Mouse (Mus musculus) adrenal gland, postnatal 25 days (tissue): ENCODE measurements around the gene Olfr222. TPM values are rescaled to one million over a fixed set of nuclear protein-coding genes. Genes with fewer than 3 reads are reported as not detected.
"Not testable (repeated sequence)": the region's sequence is repeated elsewhere in the genome, so short reads cannot be mapped to it uniquely, and the experiment has no call there.

Experiments
- DNase-seq: peaks from one replicate; pipeline ENCODE4 v3.0.0; 2021; ENCODE audit warnings: mixed read lengths
- long read RNA-seq: library from polyadenylated mRNA; stranded (forward); transcript quantifications from one replicate; pipeline ENCODE4 v2.0.0, GENCODE M21; 2021
- total RNA-seq: library from RNA; stranded (reverse); gene quantifications from 2 replicates; pipeline ENCODE4 v1.2.3, GENCODE M21; 2021

Gene Olfr222
- not detected in 2 replicates for total RNA-seq
- long read RNA-seq, result 0 reads

DNA sequence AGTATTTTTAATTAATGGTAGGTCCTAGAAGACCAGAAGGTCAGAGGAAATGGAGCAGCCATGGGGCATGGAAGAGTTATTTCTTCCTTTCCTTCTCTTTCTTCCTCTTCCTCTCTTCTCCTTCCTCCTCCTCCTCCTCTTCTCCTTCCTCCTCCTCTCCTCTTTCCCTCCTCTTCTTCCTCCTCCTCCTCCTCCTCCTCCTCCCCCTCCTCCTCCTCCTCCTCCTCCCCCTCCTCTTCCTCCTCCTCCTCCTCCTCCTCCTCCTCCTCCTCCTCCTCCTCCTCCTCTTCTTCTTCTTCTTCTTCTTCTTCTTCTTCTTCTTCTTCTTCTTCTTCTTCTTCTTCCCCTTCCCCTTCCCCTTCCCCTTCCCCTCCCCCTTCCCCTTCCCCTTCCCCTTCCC is at the start of gene Olfr222:
Gene Olfr222, minus strand, starts transcription at position 101 of the 400 bp plus-strand sequence.
- DNase-seq, result not testable (repeated sequence)

- DNase-seq, result peak; percentile 50
These were observed 48.1 kb upstream of the Olfr222 start for GRCm38 (mm10) chr11:59624017-59624630.

DNA sequence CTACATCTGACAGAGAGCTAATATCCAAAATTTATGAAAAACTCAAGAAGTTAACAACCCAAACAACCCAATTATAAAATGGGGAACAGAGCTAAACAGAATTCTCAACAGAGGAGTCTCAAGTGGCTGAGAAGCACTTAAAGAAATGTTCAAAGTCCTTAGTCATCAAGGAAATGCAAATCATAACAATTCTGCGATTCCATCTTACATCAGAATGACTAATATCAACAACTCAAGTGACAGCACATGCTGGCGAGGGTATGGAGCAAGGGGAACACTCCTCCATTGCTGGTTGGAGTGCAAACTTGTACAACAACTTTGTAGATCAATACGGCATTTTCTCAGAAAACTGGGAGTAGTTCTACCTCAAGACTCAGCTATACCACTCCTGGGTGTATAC is 46.2 kb upstream of the Olfr222 start:
- DNase-seq, result no peak

DNA sequence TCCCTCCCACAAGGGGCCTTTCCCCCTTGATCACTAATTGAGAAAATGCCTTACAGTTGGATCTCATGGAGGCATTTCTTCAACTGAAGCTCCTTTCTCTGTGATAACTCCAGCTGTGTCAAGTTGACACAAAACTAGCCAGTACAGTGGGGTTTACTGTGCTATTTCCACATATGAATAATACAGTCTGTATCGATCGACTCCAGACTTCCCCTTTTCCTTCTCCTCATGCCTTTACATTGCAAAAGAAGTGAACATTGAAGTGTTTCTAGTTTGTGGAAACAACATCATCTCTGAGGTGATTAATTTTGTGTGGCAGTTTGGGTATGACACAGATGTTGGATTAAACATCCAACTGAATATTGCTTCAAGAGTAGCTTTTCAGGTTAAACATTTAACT is 41.0 kb upstream of the Olfr222 start:
- DNase-seq, result not testable (repeated sequence)

DNA sequence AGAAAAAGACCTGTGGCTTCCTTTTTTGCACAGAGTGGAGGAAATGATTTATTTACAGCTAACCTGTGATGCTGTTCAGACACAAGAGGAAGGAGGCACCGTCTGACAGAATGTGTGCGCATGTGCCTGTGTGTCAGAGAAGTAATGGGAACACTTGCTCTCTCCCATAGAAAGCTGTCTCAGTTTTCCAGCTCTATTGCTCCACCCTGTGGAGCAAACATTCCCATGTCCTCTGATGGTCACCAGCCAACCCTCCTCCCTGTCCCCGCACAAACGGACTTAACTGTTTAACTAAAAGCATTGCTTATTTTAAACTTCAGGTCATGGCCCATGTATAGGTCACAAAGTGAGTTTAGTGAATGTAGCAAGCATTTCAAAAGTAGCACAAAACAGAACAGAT is 38.1 kb upstream of the Olfr222 start:
- DNase-seq, result peak; percentile 8

- DNase-seq, result no peak
These were observed 35.6 kb upstream of the Olfr222 start for GRCm38 (mm10) chr11:59611646-59612045.

DNA sequence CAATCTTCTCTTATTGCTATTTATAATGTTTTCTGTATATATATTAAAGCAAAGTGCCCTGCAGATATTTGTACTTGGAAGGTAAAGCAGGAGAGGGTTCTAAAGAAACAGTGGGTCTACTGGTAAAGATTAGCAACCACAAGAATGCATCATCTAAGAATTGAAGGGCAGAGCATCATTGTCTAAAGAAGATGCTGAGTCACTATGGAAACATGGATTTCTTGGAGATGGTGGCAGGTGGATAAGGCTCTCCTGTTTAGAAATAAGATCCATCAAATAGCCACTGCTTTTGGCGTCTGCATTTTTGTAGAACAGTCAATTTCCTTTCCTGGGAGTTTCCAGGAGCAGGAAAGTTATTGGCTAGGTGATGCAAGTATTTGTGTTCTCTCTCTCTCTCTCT is 26.3 kb upstream of the Olfr222 start:
- no peak for DNase-seq

DNA sequence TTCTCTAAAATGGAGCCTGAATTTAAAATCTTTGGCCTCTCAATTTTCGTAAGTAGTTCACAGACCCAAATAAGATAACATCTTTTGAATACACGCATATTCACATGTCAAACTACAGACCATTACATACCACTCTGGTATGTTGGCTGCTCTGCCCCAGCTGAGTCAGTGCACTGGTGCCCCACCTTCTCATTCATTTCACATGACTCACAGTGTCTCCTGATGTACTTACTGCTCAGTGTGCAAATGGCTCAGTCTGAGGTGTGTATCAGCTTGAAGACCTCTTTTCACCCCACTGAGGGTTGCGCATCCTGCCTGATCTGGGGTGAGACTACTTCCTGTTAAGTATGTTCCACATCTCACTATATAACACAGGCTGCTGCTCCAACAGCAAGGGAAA is 24.8 kb upstream of the Olfr222 start:
- no peak for DNase-seq

GRCm38 (mm10) chr11:59599211-59599610 is 23.2 kb upstream of the Olfr222 start:
- DNase-seq, result no peak

- no peak for DNase-seq
These were observed 20.9 kb upstream of the Olfr222 start for GRCm38 (mm10) chr11:59596950-59597349.

DNA sequence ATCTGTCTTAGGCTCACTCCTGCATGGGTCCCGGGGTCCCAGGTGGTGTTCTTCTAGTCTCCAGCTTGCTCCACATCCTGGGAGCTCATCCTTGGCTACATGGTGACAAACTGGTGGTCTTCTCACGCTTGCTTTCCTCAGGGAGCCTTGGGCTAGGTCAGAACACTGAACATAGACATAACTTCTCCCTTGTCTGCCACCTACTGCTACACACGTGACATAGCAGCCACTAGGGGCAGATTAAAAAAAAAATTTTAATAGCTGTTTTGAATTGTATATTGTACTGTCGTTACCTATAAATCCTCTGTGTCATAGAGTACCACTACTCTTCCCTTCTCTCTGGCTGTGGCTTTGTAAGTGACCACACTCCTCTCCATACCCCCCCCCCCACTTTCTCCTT is 20.1 kb upstream of the Olfr222 start:
- DNase-seq, result no peak

DNA sequence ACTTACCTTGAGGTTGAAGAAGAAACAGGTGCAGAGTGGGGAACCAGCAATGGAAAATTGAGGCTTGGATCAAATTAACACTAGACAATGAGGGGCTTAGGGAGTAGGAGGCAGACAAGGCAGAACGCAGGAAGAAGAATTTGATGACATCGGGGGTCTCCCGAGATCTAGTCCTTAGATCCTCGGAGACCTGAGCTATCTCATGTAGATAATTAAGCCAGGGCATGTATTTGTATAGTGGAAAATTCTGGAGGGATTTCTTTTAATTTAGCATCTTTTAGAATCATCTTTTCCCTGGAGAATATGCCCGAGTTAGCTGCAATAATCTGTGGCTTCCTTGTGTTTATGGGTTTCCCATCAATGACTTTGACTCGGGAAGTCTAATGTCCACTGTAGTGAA is 17.2 kb upstream of the Olfr222 start, which contains the start of gene Olfr223:
Gene Olfr223, minus strand, starts transcription at position 101 of the 400 bp plus-strand sequence.
- DNase-seq, result no peak

DNA sequence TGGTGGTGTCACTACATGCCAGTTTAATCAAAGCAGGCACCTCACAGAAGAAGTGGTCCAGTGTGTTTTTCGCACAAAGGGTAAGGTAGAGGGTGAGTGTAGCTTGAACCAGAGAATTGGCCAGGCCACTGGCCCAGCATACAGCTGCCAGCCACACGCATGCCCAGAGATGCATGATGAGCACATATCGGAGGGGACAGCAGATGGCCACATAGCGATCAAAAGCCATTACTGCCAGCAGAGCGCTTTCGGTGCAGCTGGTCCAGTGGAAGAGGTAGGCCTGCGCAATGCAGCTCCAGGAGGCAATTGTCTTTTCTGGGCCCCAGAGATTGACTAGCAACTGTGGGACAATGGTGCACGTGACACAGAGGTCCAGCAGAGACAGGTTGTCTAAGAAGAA is 13.5 kb upstream of the Olfr222 start:
- DNase-seq, result no peak

- DNase-seq, result peak; percentile 35
These were observed 8.5 kb upstream of the Olfr222 start for GRCm38 (mm10) chr11:59584539-59584938.

GRCm38 (mm10) chr11:59575726-59576125 is 309 bp downstream of the Olfr222 start:
- peak; percentile 14 for DNase-seq

DNA sequence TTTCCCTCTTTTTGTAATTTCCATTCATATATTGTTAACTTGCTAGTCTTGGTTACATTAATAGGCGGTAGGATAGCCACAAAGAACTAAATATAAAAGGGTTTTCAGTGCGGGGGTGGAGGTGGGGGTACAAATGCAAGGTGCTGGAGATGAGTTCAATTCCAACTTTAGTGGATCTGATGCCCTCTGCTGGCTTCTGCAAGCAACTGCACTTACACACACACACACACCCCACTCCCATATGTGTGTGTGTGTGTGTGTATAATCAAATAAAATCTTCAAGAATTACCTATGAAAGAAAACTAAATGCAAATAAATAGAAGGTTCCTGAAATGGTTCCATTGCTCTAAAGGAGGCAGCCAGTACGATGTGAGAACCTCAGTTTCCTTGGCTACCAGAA is 6.7 kb downstream of the Olfr222 start:
- DNase-seq, result no peak

DNA sequence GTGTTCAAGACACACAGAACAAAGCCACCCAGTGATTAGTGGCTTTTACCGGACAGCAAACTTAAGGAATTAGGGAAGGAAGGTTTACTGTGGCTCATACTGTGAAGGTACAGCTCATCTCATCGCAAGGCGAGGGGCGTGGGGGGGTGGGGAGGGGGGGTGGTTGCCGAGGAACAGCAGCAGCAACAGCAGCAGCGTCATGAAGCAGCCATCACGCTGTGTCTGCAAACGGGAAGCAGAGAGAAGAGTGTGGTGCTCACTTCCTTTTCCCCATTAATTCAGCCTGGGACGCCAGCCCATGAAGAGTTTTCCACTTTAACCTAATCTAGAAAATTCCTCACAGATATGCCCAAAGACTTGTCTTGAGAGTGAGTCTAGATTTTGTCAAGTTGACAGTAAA is 13.2 kb downstream of the Olfr222 start:
- DNase-seq, result no peak

DNA sequence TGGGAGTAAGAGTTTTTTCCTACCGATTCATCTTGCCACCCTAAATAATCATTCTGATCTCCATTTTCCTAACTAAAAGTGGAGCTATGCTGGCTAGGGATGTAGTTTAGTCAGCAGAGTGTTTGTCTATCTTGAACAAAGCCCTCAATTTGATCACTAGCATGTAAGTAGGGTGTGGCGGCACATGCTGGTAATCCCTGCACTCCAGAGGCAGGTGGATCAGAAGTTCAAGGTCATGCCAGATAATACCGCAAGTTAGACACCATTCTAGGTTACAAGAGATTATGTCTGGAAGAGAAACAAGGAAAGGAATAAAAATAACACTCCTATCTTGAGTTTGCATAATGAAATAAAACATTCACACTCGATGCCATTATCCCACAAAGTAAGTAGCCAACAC is 13.7 kb downstream of the Olfr222 start:
- DNase-seq, result no peak

DNA sequence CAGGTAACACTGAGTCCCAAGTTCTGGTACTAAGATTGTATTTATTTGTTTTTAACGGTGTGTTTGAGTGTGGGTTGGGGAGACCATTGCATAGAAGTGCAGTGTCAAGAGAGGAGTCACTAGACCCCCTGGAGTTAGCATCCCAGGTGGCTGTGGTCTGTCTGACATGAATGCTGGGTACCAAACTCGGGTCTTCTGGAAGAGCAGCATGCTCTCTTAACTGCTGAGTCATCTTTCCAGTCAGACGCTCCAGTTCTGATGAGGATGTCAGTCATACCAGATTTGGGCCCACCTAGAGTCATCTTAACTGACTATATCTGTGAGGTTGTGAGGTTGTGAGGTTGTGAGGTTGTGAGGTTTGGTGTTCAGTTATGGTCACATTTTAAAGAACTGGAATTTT is 15.1 kb downstream of the Olfr222 start:
- DNase-seq, result no peak

GRCm38 (mm10) chr11:59554535-59554934 is 21.5 kb downstream of the Olfr222 start:
- DNase-seq, result no peak

DNA sequence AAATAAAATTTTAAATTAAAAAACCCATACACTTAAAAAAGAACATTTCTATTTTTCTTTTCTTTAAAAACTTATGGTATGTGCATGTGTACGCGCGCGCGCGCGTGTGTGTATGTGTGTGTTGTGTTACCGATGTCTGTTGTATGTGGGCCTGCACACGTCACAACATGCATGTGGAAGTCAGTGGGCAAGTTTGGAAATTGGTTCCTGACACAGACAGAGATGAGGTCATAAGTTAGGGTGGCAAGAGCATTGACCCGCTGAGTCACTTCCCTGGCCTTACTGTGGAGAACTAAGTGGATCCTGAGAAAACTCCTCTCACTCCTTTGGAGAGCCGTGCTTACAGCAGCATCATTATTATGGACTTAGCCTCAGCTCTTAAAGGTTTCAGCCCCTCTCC is 21.9 kb downstream of the Olfr222 start:
- DNase-seq, result no peak

DNA sequence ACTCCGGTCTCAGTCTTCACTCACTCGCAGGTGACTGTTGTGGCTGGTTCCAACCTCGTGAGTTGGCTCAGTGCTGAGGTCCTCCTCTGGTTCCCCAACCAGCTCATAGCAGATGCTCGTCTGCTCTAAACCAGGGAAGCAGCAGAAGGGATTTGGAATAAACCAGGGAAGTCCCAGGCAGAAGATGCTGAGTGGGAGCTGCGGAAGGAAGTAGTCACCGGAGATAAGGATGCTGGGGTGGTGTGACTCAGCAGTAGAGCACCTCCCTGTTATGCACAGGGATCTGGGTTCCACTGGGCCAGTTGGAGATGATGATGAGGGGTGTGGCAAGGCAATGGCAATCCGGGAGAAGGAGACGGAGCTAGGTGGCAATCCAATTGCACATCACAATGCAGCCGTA is 32.0 kb downstream of the Olfr222 start:
- no peak for DNase-seq

- DNase-seq, result no peak
These were observed 32.7 kb downstream of the Olfr222 start for GRCm38 (mm10) chr11:59543376-59543775.

DNA sequence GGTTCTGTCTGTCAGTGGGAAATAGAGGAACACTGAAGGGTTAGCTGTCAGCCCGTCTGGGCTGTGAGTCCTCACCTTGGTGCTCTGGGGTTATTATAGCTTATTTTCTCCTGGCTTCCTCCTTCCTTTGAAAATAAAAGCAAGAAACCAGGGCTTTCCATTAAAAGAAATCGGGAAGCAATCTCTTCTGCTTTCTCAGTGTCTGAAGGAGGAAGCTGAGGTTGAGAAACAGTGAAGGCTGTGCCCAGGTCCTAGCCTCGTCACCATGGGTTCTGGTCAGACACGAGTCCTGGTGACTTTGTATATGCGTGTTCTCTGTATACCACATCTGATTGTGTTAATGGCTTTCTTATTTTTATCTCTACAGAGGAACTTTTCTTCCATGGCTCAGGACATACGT is 33.6 kb downstream of the Olfr222 start:
- DNase-seq, result no peak

GRCm38 (mm10) chr11:59541324-59541723 is 34.7 kb downstream of the Olfr222 start, which contains the start of gene Nlrp3:
TSS of gene Nlrp3 (plus strand) at chr11:59541568.
- no peak for DNase-seq
